Mouse (Mus musculus): ENCODE results near the gene Rufy1. TPM values are rescaled to one million over a fixed set of nuclear protein-coding genes. Genes with fewer than 3 reads are reported as not detected.
A peak's percentile ranks its signal among the peaks of the same experiment; 100 is the strongest.
"Not testable (repeated sequence)": the region's sequence is repeated elsewhere in the genome, so short reads cannot be mapped to it uniquely, and the experiment has no call there.

The Rufy1 gene
- total RNA-seq (2021): 10 to 100 TPM; 23.6 to 25.9 TPM
- long read RNA-seq, experiment 1, transcript Rufy1-201 (18 exons, 2,688 nt): major isoform, 50 of 62 reads
- long read RNA-seq, experiment 1, partial matches to known transcripts: 5 of 62 reads
- long read RNA-seq, experiment 1, other reads (novel, unspliced or antisense): 7 of 62 reads
- long read RNA-seq, experiment 2, transcript Rufy1-201 (18 exons, 2,688 nt): major isoform, 37 of 42 reads
- long read RNA-seq, experiment 2, partial matches to known transcripts: 1 of 42 reads
- long read RNA-seq, experiment 2, other reads (novel, unspliced or antisense): 4 of 42 reads

- DNase-seq (ENCODE audit: low spot score): peak; percentile 85
Measured at GRCm38 (mm10) chr11:50430277-50431133, at the start of gene Rufy1. Gene Rufy1, minus strand, starts transcription at chr11:50431125.

DNA sequence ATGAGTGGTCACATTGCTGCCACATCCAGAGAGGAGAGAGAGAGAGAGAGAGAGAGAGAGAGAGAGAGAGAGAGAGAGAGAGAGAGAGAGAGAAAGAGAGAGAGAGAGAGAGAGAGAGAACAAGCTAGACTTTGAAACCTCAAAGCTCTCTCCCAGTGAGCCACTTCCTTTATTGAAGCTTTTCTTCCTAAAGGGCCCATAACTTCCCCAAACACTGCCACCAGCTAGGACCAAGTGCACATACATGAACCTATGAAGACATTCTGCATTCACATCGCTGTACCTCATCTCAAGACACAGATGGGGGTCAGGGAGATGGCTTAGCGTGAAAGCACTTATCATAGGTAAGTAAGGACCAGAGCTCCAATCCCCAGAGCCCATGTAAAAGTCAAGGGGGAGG, 47.1 kb upstream of the Rufy1 start:
- DNase-seq (ENCODE audit: low spot score): no peak

DNA sequence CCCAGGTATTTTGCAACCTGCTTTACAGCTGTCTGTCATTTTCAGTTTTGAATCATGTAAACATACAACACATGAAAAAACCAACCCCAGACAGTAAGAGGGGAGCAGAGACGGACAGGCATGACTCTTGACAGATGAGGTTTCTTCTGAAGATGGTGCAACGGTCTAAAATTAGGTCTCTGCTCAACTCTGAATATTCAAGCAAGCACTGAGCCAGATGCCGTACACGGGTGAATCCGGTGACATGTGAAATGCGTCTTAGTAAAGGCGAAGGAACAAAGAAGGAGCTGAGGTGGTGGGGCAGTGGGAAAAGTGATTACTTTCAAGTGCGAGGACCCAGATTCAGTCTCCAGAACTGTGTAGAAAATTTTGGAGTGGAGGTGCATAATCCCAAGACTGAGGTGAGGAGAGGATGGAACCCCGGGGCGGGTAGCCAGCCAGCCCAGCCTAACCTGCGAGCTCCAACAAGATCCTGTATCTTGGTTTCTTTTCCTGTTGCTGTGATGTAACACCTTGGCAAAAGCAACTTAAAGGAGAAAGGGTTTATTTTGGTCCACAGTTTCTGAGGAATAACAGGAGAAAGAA, 46.7 kb upstream of the Rufy1 start:
- peak; percentile 70 for DNase-seq (ENCODE audit: low spot score)

DNA sequence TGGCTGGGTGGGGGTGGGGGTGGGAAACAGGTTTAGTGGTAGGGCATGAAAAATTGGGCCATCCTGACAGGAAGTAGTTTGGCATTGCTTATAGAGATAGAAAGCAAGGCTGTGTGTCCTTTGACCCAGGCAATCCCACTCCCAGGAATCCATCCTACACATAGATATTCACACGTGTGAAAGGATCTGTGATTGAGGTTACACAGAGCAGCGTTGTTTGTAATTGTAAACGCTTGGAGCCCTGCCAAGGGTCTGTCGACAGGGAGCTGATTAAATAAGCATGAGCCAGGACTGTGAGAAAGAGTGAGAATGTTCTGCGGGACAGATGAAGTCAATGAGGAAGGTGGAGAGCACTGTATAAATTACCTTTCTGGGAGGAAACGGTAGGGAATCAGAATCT, 46.0 kb upstream of the Rufy1 start:
- peak; percentile 51 for DNase-seq (ENCODE audit: low spot score)

DNA sequence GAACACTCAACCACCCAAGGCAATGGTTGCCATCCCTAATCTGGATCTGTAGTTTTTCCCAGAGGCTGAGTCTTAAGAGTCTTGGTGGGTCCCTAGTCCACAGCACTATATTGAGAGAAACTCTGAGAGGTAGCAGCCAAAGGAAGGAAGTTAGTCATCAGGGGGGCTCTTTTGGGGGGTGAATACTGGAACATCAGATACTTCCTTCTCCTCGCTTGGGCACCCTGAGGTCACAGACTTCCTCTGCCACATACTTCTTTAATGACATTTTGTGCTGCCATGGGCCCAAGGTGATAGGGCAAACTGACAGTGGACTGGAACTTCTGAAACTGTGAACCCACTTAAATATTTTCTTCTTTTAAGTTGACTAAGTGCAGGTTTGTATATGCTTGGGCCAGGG, 43.0 kb upstream of the Rufy1 start:
- no peak for DNase-seq (ENCODE audit: low spot score)

DNA sequence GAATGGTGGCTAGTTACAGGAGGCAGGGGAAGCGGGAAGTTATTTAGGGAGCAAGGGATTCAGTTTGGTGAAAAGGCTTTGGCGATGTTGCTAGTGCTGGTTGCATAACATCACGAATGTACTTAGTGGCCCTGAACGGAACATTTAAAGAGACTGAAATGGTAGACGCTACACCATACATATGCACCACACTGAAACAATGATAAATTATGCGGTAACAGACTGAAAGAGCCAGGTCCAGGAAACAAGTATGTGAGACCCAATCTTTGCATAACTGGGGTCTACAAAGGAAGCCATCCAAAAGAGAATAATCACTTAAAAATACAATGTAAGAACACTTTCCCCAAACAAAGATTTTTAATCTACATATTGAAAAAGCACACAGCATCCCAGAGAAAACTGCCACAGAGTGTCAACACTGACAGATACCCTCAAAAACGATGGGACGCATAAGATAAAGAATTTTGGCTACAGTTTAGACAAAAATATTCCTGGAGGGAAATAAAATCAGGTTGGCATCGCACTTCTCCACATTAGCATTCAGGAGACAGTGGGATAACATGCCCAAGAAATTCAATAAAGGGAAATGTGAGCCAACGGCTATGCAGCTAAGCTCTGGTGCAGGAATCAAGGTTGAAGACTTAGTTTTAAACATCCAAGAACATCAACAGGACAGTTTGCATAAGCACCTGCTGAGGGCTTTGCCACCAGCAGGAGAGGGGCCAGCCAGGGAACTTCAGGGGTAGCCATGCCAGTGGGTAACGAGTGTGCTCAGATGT, 41.4 kb upstream of the Rufy1 start:
- no peak for DNase-seq (ENCODE audit: low spot score)

DNA sequence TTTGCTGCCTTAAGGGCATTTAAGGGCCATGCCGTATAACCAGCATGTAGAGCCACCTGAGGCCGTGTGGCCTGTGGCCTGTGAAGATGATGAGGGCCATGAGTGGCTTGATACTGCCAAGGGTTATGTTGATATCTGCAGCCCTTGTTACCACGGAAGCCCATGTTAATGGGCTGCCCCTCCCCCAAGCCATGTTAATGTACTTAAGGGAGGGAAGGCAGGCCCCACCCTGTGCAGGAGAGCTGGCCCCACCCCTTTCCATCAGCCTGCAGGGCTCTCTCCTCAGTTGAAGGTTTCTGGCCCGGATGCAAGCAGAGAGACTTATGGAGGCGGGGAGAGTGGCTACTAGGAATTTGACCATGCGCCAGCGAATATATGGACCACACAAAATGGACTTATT, 30.6 kb upstream of the Rufy1 start:
- no peak for DNase-seq (ENCODE audit: low spot score)

GRCm38 (mm10) chr11:50459250-50459649, 28.3 kb upstream of the Rufy1 start:
- no peak for DNase-seq (ENCODE audit: low spot score)

DNA sequence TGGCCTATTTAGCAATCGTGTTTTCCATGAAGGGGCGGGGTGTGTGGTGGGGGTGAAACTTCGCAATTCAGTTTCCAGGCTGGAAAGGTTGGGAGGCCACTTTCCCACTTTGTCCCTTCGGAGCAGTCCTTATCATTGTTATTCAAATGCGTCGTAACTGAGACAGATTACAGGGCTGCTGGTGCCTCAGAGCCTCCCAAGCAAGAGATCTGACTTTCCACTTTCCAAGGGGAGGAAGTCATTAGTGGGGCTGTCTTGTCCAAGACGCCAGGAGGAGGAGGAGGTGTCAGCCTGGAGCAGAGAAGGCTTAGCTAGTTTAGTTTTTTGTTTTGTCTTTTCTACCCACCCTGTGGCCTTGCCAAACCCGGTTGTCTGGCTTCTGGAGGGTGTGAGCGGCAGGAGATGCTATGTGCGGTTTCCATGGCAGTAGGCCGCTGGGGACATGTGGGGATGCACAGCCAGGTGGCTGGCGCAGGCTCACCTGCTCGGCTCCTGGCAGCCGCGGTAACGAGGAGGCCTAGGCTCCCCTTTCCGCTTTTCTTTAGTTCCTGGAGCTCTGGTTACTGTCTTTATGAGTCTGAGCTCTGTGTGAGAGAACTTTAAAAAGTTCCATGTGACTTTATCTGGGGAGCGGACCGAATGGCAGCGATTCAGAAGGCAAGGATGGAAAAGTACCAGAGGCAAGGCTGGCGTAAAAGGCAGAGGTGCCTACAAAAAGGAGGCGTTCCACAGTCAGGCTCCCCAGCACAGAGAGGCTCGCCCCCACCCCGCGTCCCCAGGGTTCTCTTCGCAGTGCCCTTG, 26.4 kb upstream of the Rufy1 start:
- peak; percentile 24 for DNase-seq (ENCODE audit: low spot score)

DNA sequence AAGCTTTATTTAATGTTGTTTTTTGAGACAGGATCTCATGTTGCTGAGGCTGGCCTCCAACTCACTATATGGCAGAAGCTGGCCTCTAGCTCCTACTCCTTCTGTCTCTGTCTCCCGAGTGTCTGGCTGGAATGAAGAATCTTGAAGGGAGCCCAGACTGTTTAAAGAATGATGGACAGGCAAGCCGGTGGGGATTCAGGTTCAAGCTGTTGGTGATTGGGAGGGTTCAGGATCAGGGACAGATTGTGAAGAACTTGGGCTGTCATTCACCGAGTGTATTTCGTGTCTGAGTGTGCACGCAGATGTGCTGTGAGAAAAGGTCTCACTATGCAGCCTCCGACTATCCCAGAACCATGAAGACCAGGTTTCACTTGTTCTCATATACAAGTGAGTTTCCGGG, 25.5 kb upstream of the Rufy1 start:
- no peak for DNase-seq (ENCODE audit: low spot score)

- DNase-seq (ENCODE audit: low spot score): no peak
Measured at GRCm38 (mm10) chr11:50454934-50455333, 24.0 kb upstream of the Rufy1 start.

DNA sequence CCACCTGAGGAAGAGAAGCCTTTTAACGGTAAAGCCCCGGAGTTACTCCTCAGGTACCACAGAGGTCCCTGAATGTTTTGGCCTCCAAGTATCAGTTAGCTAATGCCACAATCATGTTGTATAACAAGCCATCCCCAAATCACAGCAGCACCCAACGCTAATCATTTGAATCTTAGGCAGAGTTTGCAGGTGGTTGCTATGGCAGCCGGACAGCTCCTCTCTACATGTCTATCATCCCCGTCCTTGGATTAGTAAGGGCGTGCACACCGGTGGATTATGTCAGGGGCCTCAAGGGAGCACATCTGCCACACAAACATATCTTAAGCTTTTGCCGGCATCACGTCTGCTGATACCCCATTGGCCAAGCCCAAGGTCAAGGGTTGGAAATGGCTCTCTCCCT, 19.3 kb upstream of the Rufy1 start:
- no peak for DNase-seq (ENCODE audit: low spot score)

DNA sequence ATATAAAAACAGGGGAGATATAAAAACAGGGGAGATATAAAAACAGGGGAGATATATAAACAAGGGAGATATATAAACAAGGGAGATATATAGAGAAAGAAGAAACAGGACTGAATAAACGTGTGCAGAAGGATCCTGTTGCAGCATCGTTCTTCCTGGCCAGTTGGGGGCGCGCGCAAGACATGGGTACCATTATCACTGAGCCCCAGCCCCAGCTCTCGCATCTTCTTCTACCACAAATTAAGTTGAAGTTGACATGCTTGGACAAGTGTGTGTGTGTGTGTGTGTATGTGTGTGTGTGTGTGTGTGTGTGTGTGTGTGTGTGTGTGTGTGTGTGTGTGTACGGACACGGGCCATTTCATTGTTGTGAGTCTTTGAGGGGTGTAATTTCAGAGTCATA, 17.2 kb upstream of the Rufy1 start:
- not testable (repeated sequence) for DNase-seq (ENCODE audit: low spot score)

GRCm38 (mm10) chr11:50443259-50444065, 12.5 kb upstream of the Rufy1 start:
- DNase-seq (ENCODE audit: low spot score): no peak

GRCm38 (mm10) chr11:50441637-50442036, 10.7 kb upstream of the Rufy1 start:
- peak; percentile 37 for DNase-seq (ENCODE audit: low spot score)

- no peak for DNase-seq (ENCODE audit: low spot score)
Measured at GRCm38 (mm10) chr11:50440691-50441090, 9.8 kb upstream of the Rufy1 start.

DNA sequence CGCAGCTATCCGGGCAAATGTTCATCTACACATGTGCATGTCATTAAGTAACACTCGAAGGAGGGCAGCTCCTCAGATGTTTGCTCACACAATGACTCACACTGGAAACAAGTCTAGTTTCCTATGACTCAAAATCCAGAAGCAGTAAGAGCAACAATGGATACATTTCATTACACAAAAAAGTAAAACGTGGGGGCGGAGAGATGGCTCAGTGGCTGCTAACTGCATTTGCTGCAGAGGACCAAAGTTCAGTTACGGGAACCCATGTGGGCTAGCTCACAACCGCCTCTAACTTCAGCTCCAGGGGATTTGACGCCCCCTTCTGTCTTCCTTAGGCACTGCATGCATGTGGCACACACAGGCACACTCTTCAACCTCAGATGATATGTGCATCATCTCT, 8.9 kb upstream of the Rufy1 start:
- DNase-seq (ENCODE audit: low spot score): no peak

GRCm38 (mm10) chr11:50432896-50433295, 2.0 kb upstream of the Rufy1 start:
- no peak for DNase-seq (ENCODE audit: low spot score)

- no peak for DNase-seq (ENCODE audit: low spot score)
Measured at GRCm38 (mm10) chr11:50432069-50432440, 1.1 kb upstream of the Rufy1 start.

Measured in gastrocnemius, adult 18-20 months (tissue).